8 mouse cellular contexts compared by ENCODE assay signal in genomic region chr4:119004613-119005339, GRCm38 (mm10). TPM values are rescaled to one million over a fixed set of nuclear protein-coding genes. Genes with fewer than 3 reads are reported as not detected.
DNase-seq lines count a peak whose midpoint lies in the region; ATAC-seq lines count a peak whose summit lies in the region.

No protein-coding gene starts in this region.

- ATAC-seq in erythroblast, adult 5-6 weeks (replicated peaks; ENCODE audit: low FRiP score, poor library complexity, severe bottlenecking), result no peak; the same call in 1 of the 2 replicates
- peak; percentile 44; the same call in 1 of the 2 replicates for ATAC-seq in kidney, embryonic 15.5 days (replicated peaks; ENCODE audit: low FRiP score)

- H3K9me3 ChIP-seq in erythroblast, embryonic 14.5 days (ENCODE audit: control insufficient read depth, low read length), result no peaks in the 10 kb centered on the region; the same call in 1 of the 2 replicates
- H3K9me3 ChIP-seq in kidney, embryonic 15.5 days (replicated peaks), result no peaks in the 10 kb centered on the region

- H3K36me3 ChIP-seq in erythroblast, embryonic 14.5 days (ENCODE audit: control insufficient read depth), result peaks cover 8% of the 10 kb centered on the region
- no peaks in the 10 kb centered on the region for H3K36me3 ChIP-seq in kidney, embryonic 15.5 days

- H3K4me3 ChIP-seq in erythroblast, embryonic 14.5 days (replicated peaks), result peak overlapping the region; percentile 25
- no peak overlapping the region for H3K4me3 ChIP-seq in kidney, embryonic 15.5 days (replicated peaks)

- WGBS in kidney, embryonic 15.5 days, result 43% methylated on average over 7 of the region's 7 CpGs

- no peak overlapping the region for H3K4me2 ChIP-seq in kidney, embryonic 15.5 days

- DNase-seq in embryo, embryonic 11.5 days (ENCODE audit: low read depth, low spot score), result peak; percentile 79
- peak; percentile 82 for DNase-seq in heart, adult 8-10 months (ENCODE audit: low spot score)
- peak; percentile 94 for DNase-seq in liver
- DNase-seq in monocyte, adult 2 months (ENCODE audit: low read depth in 1 of 2, low spot score in 2 of 2), result peak; percentile 30 to 74
- peak; percentile 69 to 79 for DNase-seq in spleen, postnatal 14 days (ENCODE audit: low spot score in 2 of 2)

- H3K4me1 ChIP-seq in erythroblast, embryonic 14.5 days (ENCODE audit: control insufficient read depth), result peaks cover 56% of the 10 kb centered on the region
- peaks cover 11% of the 10 kb centered on the region for H3K4me1 ChIP-seq in kidney, embryonic 15.5 days

- no peak overlapping the region for H3K27ac ChIP-seq in kidney, embryonic 15.5 days

- no peak overlapping the region for H3K9ac ChIP-seq in kidney, embryonic 15.5 days

- peaks cover 35% of the 10 kb centered on the region for H3K27me3 ChIP-seq in erythroblast, embryonic 14.5 days (ENCODE audit: control insufficient read depth)
- H3K27me3 ChIP-seq in kidney, embryonic 15.5 days, result no peaks in the 10 kb centered on the region; the same call in 1 of the 2 replicates

RNA-seq across cellular contexts. Expression of gene Lao1, which starts 43.4 kb away (rescaled TPM):
- polyA plus RNA-seq in erythroblast, embryonic 14.5 days (2012), result not detected in 2 replicates
- not detected in 2 replicates for total RNA-seq in erythroblast, adult 5-6 weeks (2015; ENCODE audit: low replicate concordance)
- not detected in 2 replicates for total RNA-seq in erythroblast, adult 5-6 weeks (2017; ENCODE audit: low replicate concordance)
- total RNA-seq in heart, adult 8-10 months (2022), result under 1 TPM in 3 of 4 experiments, not detected in 1; 0.09 to 0.19 (median 0.17) TPM
- not detected in 2 replicates for polyA plus RNA-seq in kidney, embryonic 15.5 days (2015; fragmentation: Nextera tagmentation; extraction: Ambion mirVana)
